ENCODE assay signal across 25 mouse cellular contexts in genomic region chr2:37982714-37983113, GRCm38 (mm10).
DNase-seq lines count a peak whose midpoint lies in the region; ATAC-seq lines count a peak whose summit lies in the region.
"Had no signal": no experiment of that assay in that cellular context is flagged by ENCODE, and none has a peak within 500 bp of the region (broad histone marks: within the 10 kb centered on the region; RNA-seq: fewer than 3 reads in every experiment).

No protein-coding gene starts in this region.

- 81% methylated on average over 1 of the region's 1 CpGs for WGBS in forebrain, embryonic 16.5 days
- WGBS in forebrain, embryonic 14.5 days: 86% methylated on average over 1 of the region's 1 CpGs
- 65% methylated on average over 1 of the region's 1 CpGs for WGBS in hindbrain, embryonic 12.5 days
- 80% methylated on average over 1 of the region's 1 CpGs for WGBS in hindbrain, embryonic 11.5 days
- WGBS in hindbrain, embryonic 16.5 days: 71% methylated on average over 1 of the region's 1 CpGs
- WGBS in hindbrain, embryonic 10.5 days: 88% methylated on average over 1 of the region's 1 CpGs
- 86% methylated on average over 1 of the region's 1 CpGs for WGBS in neural tube, embryonic 15.5 days

- H3K4me2 ChIP-seq in forebrain, embryonic 16.5 days (ENCODE audit: low read length): no peak overlapping the region
- H3K4me2 ChIP-seq in forebrain, embryonic 14.5 days (ENCODE audit: low read length): no peak overlapping the region
- H3K4me2 ChIP-seq in hindbrain, embryonic 12.5 days (replicated peaks): no peak overlapping the region
- H3K4me2 ChIP-seq in hindbrain, embryonic 11.5 days (replicated peaks; ENCODE audit: low read depth, low read length): no peak overlapping the region
- no peak overlapping the region for H3K4me2 ChIP-seq in hindbrain, embryonic 16.5 days (ENCODE audit: low read length)
- H3K4me2 ChIP-seq in neural tube, embryonic 15.5 days: no peak overlapping the region
- H3K4me2 ChIP-seq: heart, embryonic 12.5 days; heart, embryonic 15.5 days had no signal

- 0 out of 2 replicates have a peak, but pooled peaks have one; percentile 11 for ATAC-seq in forebrain, embryonic 16.5 days
- no peak for ATAC-seq in forebrain, embryonic 14.5 days
- 0 out of 2 replicates have a peak, but pooled peaks have one; percentile 48 for ATAC-seq in hindbrain, embryonic 12.5 days (ENCODE audit: low FRiP score)
- no peak for ATAC-seq in hindbrain, embryonic 11.5 days (ENCODE audit: low FRiP score)
- ATAC-seq in hindbrain, embryonic 16.5 days: 0 out of 2 replicates have a peak, but pooled peaks have one; percentile 52
- ATAC-seq in neural tube, embryonic 15.5 days (ENCODE audit: low FRiP score): no peak
- ATAC-seq: intestine, postnatal 0 days; Patski had no signal

- no peaks in the 10 kb centered on the region for H3K36me3 ChIP-seq in forebrain, embryonic 16.5 days (ENCODE audit: control insufficient read depth, insufficient read depth)
- H3K36me3 ChIP-seq in forebrain, embryonic 14.5 days (ENCODE audit: control insufficient read depth, insufficient read depth, low read length): no peaks in the 10 kb centered on the region
- H3K36me3 ChIP-seq in hindbrain, embryonic 12.5 days: no peaks in the 10 kb centered on the region
- no peaks in the 10 kb centered on the region for H3K36me3 ChIP-seq in hindbrain, embryonic 11.5 days (ENCODE audit: control insufficient read depth, insufficient read depth, low read length)
- no peaks in the 10 kb centered on the region for H3K36me3 ChIP-seq in hindbrain, embryonic 16.5 days (ENCODE audit: control insufficient read depth, insufficient read depth, low read length)
- H3K36me3 ChIP-seq in hindbrain, embryonic 10.5 days: no peaks in the 10 kb centered on the region
- H3K36me3 ChIP-seq in neural tube, embryonic 15.5 days: no peaks in the 10 kb centered on the region
- H3K36me3 ChIP-seq: forebrain, embryonic 10.5 days; heart, embryonic 12.5 days; heart, embryonic 15.5 days had no signal

- H3K4me1 ChIP-seq in forebrain, embryonic 16.5 days (replicated peaks; ENCODE audit: control insufficient read depth, insufficient read depth, low read length): peaks cover 29% of the 10 kb centered on the region
- peaks cover 18% of the 10 kb centered on the region for H3K4me1 ChIP-seq in forebrain, embryonic 14.5 days (ENCODE audit: control insufficient read depth, insufficient read depth, low read length)
- H3K4me1 ChIP-seq in hindbrain, embryonic 12.5 days: no peaks in the 10 kb centered on the region
- no peaks in the 10 kb centered on the region for H3K4me1 ChIP-seq in hindbrain, embryonic 11.5 days (replicated peaks; ENCODE audit: control insufficient read depth, insufficient read depth, low read length)
- H3K4me1 ChIP-seq in hindbrain, embryonic 16.5 days (ENCODE audit: control insufficient read depth, insufficient read depth, low read depth, low read length): peaks cover 3% of the 10 kb centered on the region; the same call in 1 of the 2 replicates
- peaks cover 5% of the 10 kb centered on the region; the same call in 1 of the 2 replicates for H3K4me1 ChIP-seq in hindbrain, embryonic 10.5 days (replicated peaks)
- H3K4me1 ChIP-seq in neural tube, embryonic 15.5 days: peaks cover 3% of the 10 kb centered on the region; the same call in 1 of the 2 replicates
- H3K4me1 ChIP-seq: heart, embryonic 15.5 days had no signal

- H3K27ac ChIP-seq in forebrain, embryonic 16.5 days (ENCODE audit: low read length): peak overlapping the region; percentile 50; the same call in 1 of the 2 replicates
- no peak overlapping the region for H3K27ac ChIP-seq in forebrain, embryonic 14.5 days (ENCODE audit: low read depth, low read length)
- H3K27ac ChIP-seq in hindbrain, embryonic 12.5 days: no peak overlapping the region
- no peak overlapping the region for H3K27ac ChIP-seq in hindbrain, embryonic 11.5 days (ENCODE audit: low read depth, low read length)
- H3K27ac ChIP-seq in hindbrain, embryonic 16.5 days (ENCODE audit: low read depth, low read length): no peak overlapping the region
- no peak overlapping the region for H3K27ac ChIP-seq in hindbrain, embryonic 10.5 days
- peak overlapping the region; percentile 23; the same call in 1 of the 2 replicates for H3K27ac ChIP-seq in neural tube, embryonic 15.5 days (replicated peaks)
- H3K27ac ChIP-seq: forebrain, embryonic 10.5 days; heart, embryonic 15.5 days had no signal

- H3K27me3 ChIP-seq in forebrain, embryonic 16.5 days (replicated peaks; ENCODE audit: control insufficient read depth, insufficient read depth, low read length): no peaks in the 10 kb centered on the region
- no peaks in the 10 kb centered on the region for H3K27me3 ChIP-seq in forebrain, embryonic 14.5 days (replicated peaks; ENCODE audit: control insufficient read depth, insufficient read depth, low read length)
- no peaks in the 10 kb centered on the region; the same call in 1 of the 2 replicates for H3K27me3 ChIP-seq in hindbrain, embryonic 12.5 days
- H3K27me3 ChIP-seq in hindbrain, embryonic 11.5 days (ENCODE audit: control insufficient read depth, insufficient read depth, low read length): no peaks in the 10 kb centered on the region
- no peaks in the 10 kb centered on the region for H3K27me3 ChIP-seq in hindbrain, embryonic 16.5 days (replicated peaks; ENCODE audit: control insufficient read depth, insufficient read depth, low read length)
- H3K27me3 ChIP-seq in hindbrain, embryonic 10.5 days (ENCODE audit: insufficient read depth, poor library complexity, severe bottlenecking): no peaks in the 10 kb centered on the region
- H3K27me3 ChIP-seq in neural tube, embryonic 15.5 days (replicated peaks): no peaks in the 10 kb centered on the region
- H3K27me3 ChIP-seq: CH12.LX; heart, embryonic 12.5 days; heart, embryonic 15.5 days; Patski had no signal

- no peak overlapping the region for H3K4me3 ChIP-seq in forebrain, embryonic 16.5 days (replicated peaks; ENCODE audit: low read length)
- no peak overlapping the region for H3K4me3 ChIP-seq in forebrain, embryonic 14.5 days (ENCODE audit: low read depth, low read length)
- no peak overlapping the region for H3K4me3 ChIP-seq in hindbrain, embryonic 12.5 days
- H3K4me3 ChIP-seq in hindbrain, embryonic 11.5 days (ENCODE audit: low read depth, low read length): no peak overlapping the region
- no peak overlapping the region for H3K4me3 ChIP-seq in hindbrain, embryonic 16.5 days (ENCODE audit: low read length)
- no peak overlapping the region for H3K4me3 ChIP-seq in hindbrain, embryonic 10.5 days
- no peak overlapping the region for H3K4me3 ChIP-seq in neural tube, embryonic 15.5 days (replicated peaks)
- H3K4me3 ChIP-seq: forebrain, embryonic 10.5 days; heart, embryonic 12.5 days; heart, embryonic 15.5 days had no signal

- H3K9me3 ChIP-seq in forebrain, embryonic 16.5 days (ENCODE audit: control insufficient read depth, low read length): no peaks in the 10 kb centered on the region
- no peaks in the 10 kb centered on the region for H3K9me3 ChIP-seq in forebrain, embryonic 14.5 days (replicated peaks; ENCODE audit: control insufficient read depth, low read length)
- no peaks in the 10 kb centered on the region for H3K9me3 ChIP-seq in hindbrain, embryonic 12.5 days (replicated peaks)
- H3K9me3 ChIP-seq in hindbrain, embryonic 11.5 days (ENCODE audit: control insufficient read depth, low read length): no peaks in the 10 kb centered on the region
- H3K9me3 ChIP-seq in hindbrain, embryonic 16.5 days (ENCODE audit: control insufficient read depth, low read length): no peaks in the 10 kb centered on the region
- H3K9me3 ChIP-seq in hindbrain, embryonic 10.5 days: no peaks in the 10 kb centered on the region
- no peaks in the 10 kb centered on the region for H3K9me3 ChIP-seq in neural tube, embryonic 15.5 days (replicated peaks)
- H3K9me3 ChIP-seq: G1E; heart, embryonic 12.5 days; heart, embryonic 15.5 days had no signal

- no peak for DNase-seq in forebrain, embryonic 14.5 days (ENCODE audit: low spot score)
- no peak for DNase-seq in hindbrain, embryonic 11.5 days (ENCODE audit: low spot score)
- no peak for DNase-seq in hindbrain, embryonic 10.5 days (ENCODE audit: low spot score)
- DNase-seq in neural tube, embryonic 10.5 days (ENCODE audit: extremely low spot score, low spot score): no peak
- DNase-seq: adrenal gland, postnatal 10 days; adrenal gland, postnatal 36 days; B cell, adult 2 months; cerebellum, adult 18-20 months; cerebellum, adult 9-10 months; gastrocnemius, postnatal 10 days; gastrocnemius, postnatal 36 days; heart, postnatal 10 days; heart, postnatal 36 days; kidney, adult 8-10 months had no signal

- H3K9ac ChIP-seq in forebrain, embryonic 16.5 days (replicated peaks; ENCODE audit: low read depth, low read length): no peak overlapping the region
- no peak overlapping the region for H3K9ac ChIP-seq in forebrain, embryonic 14.5 days (ENCODE audit: low read length)
- no peak overlapping the region for H3K9ac ChIP-seq in hindbrain, embryonic 12.5 days
- no peak overlapping the region for H3K9ac ChIP-seq in hindbrain, embryonic 11.5 days (ENCODE audit: low read depth, low read length)
- H3K9ac ChIP-seq in hindbrain, embryonic 16.5 days (ENCODE audit: low read depth, low read length): no peak overlapping the region
- H3K9ac ChIP-seq in neural tube, embryonic 15.5 days (replicated peaks): no peak overlapping the region
- H3K9ac ChIP-seq: heart, embryonic 12.5 days; heart, embryonic 15.5 days had no signal

Comparison
In these comparisons a context has a peak if more than half of its experiments do, and no peak if none do; other contexts are left out.
1. ATAC-seq: peak in forebrain, embryonic 16.5 days (single experiment), hindbrain, embryonic 12.5 days (single experiment) and hindbrain, embryonic 16.5 days (single experiment); none in forebrain, embryonic 14.5 days (single experiment), hindbrain, embryonic 11.5 days (single experiment) and neural tube, embryonic 15.5 days (single experiment).
2. H3K27ac ChIP-seq: peak in forebrain, embryonic 16.5 days (single experiment) and neural tube, embryonic 15.5 days (single experiment); none in forebrain, embryonic 14.5 days (single experiment), hindbrain, embryonic 12.5 days (single experiment), hindbrain, embryonic 11.5 days (single experiment), hindbrain, embryonic 16.5 days (single experiment) and hindbrain, embryonic 10.5 days (single experiment).